Mouse (Mus musculus) frontal cortex, postnatal 25 days (tissue): Measurements from ENCODE around the gene Efna1.

Experiments
- DNase-seq, 2 experiments: peaks; one replicate each; pipeline ENCODE4 v3.0.0; 2022; ENCODE audit warnings: low spot score in 2 of 2

The Efna1 gene

DNA sequence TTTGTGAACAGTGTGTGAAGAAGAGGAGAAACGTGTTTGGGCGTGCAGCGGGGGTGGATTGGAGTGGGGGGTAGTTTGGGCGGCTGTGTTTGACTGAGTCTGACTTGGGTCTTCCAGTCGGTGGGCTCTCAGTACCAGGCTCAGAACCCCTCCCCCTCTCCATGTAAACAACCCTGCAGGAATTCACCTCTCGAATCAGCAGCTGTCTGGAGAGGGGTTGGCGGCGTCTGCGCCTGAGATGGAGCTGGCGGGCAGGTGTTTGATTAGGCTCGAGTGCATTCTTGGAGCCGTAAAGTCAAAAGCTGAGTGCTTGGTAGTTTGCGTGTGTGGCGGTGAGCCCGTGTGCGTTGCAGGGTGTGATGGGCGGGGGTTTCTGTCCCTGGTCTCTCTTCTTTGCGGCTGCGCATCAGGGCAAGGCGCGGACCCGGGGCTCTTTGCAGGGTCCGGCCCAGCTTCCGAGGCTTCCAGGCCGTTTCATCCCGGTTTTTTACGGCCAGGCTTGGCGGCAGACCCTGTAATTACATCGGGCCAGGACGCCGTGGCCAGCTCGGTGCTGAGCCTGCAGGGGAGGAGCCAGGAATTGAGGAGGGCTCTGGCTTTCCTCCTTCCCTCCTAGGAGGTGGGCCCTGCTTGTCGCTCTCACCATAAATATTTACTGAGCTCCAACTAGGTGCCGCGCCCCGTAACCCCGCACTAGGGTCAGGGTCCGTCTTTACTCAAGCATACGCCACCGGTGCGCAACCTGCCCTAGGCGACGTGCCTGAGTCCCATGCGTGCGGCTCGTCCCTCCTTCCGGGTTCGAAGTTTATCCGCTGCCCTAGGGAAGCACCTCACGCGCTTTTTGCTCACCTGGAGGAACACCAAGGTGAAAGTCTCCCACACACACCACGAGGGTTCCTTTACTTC, at the start of gene Efna1:
Gene Efna1, minus strand, starts transcription at position 537 of the 906 bp plus-strand sequence.
- no peak for DNase-seq

DNA sequence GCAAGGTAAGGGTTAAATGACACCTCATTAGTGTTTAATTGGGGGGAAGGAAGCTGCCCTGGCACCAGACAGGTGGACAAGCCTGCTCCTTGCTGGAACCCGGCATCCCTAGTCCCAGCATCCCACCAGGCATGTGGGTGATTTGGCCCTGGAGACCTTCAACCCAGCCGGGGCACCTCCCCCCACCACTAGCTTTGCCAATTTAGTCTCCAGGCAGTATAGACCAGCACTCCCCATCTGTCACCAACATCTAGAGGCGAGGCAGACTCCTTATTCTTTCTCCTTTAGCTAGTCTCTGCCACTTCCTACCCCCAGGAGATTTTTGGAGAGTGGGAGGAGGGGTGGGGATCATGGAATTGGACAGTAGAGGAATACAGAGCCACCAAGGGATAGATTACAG, 49.4 kb upstream of the Efna1 start:
- DNase-seq = no peak

DNA sequence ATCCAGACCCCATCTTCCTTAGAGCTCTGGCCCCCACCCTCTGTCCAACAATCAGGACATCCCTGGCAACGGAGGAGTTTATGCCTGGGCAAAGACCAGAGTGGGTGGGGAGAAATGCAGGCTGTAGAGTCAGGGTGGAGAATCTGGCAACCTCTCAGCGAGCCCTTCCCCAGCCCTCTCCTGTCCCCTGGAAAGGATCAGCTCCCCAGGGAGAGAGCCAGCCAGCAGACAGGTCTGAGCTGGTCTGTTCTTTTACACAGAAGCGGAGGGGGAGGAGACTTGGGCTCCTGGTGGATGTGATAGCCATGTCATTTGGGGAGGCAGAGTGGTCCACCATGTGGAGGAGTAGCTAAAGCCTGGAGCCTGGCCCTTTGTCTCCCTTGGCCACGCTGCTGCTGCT, 47.7 kb upstream of the Efna1 start:
- no peak for DNase-seq

DNA sequence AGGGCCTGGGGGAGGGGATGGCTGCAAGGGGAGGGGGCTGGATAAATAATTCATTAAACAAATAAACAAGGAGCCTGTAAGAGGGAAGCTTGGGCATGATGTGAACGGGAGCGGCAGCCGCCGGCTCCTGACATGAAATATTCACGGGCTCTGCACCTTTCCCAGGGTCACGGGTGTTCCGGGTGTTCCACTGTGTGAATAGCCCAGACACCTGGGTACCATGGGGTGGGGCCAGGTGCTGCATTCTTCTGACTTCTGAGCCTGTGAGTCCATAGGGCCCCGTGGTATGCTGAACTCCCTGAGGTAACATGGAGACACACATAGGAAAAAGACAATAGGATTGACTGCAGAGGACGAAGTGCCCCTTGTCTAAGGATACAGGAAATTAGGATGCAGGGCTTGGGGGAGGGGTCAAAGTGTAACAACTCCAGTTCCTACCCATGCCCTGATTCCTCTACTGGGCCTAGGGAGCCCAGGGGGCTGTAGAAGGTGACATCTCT, 46.5 kb upstream of the Efna1 start:
- DNase-seq = no peak

DNA sequence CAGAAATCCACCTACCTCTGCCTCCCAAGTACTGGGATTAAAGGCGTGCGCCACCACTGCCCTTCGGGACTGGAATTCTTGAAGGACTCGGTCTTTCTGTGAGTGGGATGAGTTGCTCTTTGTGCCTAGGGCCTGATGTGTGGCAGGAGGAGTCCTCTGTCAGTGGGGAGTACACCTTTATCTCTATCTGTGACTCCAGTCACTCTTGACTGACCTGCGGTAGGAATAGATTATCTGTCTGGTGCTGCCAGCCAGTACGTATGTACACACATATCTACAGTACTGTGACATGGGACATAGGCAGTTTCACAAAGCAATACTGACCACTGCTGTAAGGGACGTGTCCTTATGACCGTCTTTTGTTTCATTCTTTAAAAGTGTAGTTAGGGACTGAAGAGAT, 44.9 kb upstream of the Efna1 start:
- DNase-seq = no peak

DNA sequence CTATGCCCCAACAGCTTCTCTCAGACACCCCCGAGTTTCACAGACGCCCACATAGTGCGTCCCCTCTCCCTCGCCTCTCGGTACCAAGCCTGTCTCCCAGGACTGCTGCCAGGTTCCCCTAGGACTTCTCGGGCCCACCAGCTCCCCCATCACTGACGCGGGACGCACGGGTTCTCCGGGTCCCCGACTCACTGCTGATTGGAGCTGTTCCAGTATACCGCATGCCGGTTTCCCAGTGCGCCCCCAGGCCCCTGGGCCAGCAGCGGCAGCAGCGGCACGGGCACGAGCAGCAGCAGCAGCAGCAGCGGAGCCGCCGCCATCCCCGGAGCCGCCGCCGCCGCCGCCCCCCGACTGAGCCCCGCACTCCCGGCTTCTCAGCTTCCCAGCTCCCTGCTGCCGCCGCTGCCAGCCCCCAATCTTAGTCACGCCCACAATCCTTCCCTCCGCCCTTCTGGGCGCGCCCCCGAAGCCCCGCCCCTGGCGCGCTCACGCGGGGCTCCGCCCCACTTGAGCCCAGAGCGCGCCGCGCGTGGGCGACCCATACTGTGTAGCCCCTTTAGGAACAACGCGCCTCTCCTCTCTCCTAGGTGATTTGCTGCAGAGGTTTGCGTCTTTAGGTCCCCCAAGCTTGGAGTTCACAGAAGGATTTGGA, 41.7 kb upstream of the Efna1 start, which contains the start of gene Efna3:
Gene Efna3, minus strand, starts transcription at position 452 of the 652 bp plus-strand sequence.
- DNase-seq = peak; percentile 64 to 75

DNA sequence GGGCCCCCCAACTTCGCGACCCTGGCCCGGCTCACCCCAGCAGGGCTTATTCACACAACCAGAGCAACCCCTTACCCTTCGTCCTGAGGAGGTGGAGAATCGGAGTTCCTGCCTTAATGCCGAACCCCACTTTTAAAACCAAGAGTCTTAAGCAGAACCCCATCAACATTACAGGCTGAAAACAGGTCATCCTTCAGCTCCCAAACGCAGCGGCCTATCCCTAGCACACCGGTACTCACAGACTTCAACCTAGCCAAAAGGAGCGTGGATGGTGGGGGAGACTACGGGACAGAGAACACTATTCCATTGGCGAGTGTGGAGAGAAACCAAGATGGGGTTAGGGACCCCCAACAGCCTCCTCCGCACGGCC, 41.2 kb upstream of the Efna1 start:
- no peak for DNase-seq

DNA sequence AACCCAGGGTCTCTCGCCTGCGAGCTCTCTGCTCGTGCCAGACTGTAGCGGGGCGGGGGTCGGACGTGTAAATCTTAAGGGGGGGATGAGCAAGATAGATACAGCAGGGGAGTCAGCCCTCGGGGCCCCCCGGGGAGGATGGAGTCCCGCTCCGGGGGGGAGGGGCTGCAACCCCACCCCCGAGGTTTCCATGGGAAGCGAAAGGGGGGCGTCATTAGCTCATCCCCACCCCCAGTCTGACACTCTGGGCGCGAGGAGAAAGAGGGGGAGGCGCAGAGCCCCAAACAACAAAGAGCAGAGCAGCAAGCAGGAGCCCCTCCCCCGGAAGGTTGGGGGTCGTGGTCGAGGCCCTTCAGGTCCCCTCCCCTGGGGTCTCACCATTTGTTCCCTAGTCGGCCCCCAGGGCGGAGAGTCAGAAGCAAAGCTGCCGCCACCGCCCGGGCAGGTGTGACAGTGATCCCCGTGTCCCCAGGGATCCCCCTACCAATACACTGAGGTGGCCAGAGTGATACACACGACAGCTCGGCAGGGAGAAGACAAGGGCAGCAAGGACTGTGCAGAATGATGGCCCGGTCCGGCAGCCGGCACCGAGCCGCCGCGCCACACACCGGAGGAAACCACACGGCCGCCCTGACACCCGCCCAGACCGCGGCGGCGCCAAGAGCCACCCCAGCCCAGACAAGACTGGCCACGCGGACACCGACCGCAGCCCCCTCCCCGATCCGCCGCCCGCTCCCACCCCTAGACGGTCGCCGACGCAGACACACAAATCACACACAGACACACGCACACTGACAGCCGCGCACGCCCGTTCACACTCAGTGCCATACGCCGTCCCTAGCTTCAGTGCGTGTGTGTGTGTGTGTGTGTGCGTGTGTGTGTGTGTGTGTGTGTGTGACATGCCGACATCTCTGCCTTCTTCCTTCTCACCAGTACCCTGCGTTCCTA, 40.5 kb upstream of the Efna1 start:
- DNase-seq = no peak

DNA sequence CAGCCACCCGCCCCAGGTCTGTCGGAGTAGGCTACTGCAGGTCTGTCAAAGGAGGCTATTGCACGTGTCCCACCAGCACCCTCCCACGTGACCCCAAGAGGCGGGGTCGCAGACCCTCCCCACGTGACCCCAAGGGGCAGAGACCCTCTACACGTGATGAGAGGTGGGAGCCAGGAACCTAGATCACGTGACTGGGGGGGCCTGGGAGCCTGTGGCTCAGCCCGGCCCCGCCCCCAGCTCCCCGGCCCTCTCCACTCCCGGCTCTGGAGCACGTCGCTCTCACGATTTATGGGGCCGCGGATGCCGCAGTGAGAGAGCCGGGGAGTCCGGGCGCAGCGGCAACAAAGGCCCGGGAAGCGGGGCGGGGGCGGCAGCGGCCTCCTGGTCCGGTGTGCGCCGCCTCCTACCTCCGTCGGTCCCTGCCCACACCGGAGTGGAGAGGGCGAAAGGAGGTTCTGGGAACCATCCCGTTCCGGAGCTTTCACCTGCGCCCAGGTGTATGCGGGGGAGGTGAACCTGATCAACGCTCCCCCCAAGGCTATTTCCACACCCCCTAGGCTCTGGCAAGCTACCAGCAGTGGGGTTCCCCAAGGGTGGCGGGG, 39.7 kb upstream of the Efna1 start:
- DNase-seq = no peak

DNA sequence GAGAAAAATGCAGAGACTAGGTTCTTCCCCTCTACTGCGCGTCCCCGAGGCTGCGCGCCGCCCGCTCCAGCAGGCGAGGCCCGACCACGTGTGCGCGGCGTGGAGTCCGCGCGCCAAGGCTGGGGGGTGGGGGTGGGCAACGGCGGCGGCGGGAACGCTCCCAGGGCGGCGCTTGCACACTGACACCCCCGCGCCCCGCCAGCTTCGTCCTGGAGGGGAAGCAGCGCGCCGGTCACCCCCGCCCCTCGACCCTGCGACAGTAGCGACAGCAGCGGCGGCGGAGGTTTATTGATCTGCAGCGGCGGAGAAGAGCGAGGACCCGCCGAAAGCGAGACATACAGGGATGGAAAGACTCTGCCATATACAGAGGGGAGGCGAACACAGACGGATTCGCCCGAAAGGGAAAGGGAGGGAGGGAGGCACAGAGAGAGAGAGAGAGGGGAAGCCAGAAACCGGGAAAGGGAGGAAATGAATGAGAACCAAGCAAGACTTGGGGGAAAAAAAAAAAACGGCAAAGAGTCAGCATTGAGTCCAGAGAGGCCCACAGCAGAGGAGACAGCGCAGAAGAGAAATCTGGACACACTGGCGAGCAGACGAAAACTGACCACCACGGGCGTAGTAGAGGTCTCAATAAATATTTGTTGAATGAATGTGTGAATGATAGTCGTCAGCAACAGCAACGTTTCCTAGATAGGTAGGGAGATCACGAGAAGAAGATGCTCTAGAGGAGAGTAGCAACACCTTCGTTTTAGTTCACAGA, 38.8 kb upstream of the Efna1 start:
- DNase-seq = no peak

DNA sequence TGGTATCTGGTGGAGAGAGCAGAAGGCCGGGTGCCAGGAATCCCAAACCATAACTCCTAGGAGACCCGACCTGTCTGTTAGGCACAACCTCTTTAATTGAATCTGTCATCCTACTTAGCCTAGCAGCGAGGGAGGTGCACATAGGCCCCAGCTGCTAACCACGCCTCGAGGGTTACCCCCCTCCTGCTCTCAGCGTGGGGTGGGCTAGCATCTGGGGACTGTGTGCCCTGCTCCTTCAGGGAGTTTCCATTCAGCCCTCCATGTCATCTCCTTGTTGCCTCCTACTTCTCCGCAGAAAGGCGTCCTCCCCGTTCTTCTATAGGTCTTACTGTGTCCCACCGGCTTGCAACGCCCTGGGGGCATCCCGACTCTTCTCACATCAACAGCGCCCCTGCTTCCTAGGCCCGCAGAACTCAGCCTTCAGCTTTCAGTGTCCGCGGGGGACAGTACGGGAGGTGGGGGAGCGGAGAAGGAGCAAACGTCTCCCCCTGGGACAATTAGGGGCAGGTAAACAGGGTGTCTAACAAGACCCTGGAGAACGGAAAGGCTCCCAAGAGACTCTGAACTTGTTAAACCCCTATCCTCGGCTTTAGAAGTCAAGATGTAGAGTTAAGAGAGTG, 38.1 kb upstream of the Efna1 start:
- no peak for DNase-seq

DNA sequence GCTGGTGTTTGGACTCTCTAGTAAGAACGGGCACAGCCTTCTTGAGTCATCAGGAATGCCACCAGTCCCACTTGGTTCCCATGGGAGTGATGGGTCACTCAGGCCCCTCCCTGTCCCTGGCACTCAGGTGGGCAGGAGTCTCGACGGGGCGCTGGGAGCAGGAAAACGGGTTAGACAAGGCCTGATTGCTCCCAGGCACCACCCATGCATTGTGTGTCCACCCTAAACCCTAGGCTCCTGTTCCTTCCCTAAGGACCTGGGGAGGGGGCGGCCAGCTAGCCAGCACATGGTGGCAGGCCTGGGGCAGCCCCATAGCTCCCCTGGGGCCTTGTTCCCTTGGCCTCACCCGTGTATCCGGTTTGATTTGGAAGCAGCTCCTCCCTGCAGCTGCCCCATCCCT, 37.4 kb upstream of the Efna1 start:
- DNase-seq = no peak

DNA sequence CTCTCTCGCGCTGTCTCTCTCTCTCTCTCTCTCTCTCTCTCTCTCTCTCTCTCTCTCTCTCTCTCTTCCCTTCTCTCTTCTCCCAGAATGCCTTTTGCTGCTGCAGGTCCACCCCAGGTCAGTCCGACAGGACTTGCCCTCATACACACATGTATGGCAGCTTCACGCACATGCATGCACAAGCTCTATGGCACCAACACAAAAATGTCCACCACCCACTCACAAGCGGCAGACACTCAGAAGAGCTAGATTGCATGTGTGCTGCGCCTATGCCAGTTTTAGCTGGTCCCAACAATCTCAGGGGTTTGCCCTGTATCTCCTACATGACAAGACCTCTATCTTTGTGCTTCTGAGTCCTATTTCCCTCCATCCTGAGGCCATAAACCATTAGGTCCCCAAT, 36.3 kb upstream of the Efna1 start:
- DNase-seq = no peak

DNA sequence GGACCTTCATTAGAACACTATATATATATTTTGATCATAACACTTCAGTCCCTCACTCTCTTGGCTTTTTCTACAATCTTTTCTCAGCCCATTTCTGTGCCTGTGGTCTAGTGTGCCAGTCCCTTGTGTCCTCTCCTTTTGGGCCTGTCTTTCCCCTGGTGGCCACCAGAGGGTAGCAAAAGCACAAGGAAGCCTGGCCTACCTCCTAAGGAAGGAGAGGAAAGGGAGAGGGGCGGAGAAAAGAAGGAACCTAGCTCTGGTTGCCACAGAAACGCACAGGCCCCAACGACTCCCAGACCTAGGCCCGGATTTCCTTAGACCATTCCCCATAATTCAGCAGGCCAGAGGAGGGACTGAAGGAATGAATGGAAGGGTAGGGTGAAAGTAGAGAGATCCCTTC, 35.9 kb upstream of the Efna1 start:
- peak; percentile 80 to 86 for DNase-seq

DNA sequence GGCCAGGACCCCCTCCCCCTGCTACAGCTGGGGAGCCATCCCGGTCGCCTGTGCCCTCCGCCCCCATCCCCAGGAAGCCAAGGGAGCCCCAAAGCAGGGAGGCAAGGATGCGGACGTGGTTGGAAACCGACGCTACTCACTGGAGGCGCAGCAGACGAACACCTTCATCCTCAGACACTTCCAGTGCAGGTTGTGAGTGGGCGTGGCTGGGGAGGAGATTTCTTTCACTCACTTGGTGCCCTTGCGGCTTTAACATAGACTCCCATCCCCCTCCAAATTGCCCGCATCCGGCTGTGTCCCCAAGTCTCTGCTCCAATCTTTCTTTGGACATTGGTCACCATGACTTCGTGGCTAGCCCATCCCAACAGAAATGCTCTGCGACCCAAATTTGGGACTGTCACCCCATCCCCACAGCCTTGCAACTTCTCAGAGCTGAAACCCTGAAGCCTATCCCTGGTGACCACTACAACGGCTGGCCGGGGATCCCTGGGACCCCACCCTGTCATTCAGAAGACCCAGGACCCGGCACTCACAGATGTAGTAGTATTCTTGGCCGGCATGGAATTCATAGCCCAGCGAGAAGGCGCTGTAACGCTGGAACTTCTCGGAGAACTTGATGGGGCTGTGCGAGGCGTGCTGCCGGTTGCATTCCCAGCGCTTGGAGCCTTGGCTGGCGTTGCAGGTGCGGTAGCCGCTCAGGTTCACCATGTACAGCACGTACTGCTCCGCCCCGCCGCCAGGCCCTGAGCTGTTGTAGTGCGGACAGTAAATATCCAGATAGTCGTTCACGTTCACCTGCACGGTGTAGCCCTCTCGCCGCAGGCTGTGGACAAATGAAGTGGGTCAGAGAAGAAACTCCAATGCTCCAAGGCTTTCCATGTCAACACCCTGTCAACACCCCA, 35.2 kb upstream of the Efna1 start:
- DNase-seq = no peak

DNA sequence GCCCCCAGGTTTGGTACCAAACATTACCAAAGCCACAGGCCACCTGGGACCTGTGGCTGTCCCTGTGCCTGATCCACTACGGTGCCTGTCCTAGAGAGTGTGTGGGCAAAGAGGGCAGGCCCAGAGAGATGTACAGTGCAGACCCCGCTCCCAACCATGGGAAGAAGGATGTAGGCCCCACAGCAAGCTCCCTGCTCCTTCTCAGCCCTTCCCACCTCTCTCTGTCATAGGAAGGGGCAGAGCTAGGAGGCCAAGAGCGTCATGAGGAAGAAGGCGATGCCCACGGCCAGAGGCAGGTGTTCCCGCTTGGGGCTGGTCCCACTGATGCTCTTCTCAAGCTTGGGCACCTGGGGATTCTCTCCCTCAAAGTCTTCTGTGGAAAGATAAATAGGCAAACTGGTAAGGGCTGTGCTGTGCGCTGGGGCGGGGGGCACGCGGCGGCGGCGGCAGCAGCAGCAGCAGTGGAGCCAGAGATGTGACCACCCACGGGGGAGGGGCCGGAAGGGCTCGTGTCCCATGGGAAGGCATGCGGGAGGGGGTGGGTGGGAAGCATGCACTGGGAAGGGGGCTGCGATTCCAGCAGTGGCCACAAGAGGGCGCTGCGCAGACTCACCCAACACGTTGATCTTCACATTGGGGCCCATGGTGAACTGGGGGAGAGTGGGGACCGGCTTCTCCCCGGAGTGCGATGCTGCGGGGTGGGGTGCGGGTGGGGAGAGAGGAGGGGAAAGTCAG, 34.4 kb upstream of the Efna1 start:
- DNase-seq = peak; percentile 82 to 83

DNA sequence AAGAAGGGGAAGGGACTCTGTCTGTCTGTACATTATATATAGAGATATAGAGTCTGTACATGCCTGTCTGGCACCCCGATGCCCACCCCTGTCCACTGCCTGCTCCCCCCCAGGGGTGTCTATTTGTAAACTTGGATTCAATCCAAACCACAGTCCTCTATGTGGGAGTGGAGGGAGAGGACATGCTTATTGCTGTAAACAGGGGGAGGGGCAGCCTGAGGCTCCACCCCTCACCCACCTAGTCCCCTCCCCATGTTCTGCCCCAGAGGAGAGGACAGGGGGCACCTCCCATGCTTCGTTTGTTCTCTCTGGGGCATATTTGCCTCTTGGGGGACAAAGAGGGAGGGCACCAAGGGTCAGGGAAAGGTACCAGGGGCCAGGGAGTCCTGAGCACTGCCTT, 33.8 kb upstream of the Efna1 start:
- DNase-seq = no peak

DNA sequence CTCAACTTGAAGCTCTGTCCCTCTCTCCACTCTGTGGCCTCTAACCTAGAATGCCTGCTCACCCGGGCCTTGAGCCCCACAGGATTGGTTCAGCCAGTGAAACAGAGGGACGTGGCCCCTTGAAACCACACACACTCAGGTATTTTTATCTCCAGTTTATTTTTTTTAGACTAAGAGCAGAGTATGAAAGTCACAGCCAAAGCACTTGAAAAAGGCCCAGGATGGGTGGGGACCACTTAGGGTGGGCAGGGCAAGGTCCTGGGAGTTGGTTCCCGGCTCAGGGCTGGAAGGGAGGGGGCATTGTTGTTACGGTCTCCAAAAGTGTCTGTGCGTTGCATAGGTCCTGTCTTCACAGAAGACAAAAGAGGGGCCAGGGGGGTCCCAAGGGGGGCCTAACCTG, 33.4 kb upstream of the Efna1 start:
- no peak for DNase-seq

DNA sequence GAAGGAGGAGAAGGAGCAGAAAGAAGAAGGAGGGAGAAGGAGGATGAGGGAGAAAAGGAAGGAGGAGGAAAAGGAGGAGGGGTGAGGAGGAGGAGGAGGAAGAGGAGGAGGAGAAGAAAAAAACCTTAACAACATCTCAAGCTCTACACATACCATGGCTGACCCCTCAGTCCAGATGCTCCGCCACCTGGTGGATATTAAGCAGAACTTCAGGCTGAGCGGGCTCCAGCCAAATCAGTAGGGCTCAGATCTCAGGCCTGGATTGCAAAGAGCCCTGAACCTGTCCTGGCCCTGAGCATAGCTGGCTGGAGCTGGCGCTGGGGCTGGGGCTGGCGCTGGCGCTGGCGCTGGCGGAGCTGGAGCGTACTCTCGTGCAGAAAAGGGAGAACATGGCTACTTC, 27.1 kb upstream of the Efna1 start:
- DNase-seq = peak in 1 of 2 experiments; percentile 40
